Mouse (Mus musculus): Measurements from ENCODE around the gene Pparg.

GRCm38 (mm10) chr6:115493824-115494223 lies 133.1 kb downstream of the Pparg start:
- TF ChIP-seq CTCF (IDR thresholded peaks at IDR 0.05; ENCODE audit: extremely low read depth, insufficient read depth, insufficient read length, insufficient replicate concordance) (no peak), POLR2A (IDR thresholded peaks at IDR 0.05; ENCODE audit: low read depth, low read length) (no peak)
